Mouse (Mus musculus) heart, adult 11 months (tissue): ENCODE results near the gene Mtx2.

Experiments used
- DNase-seq: peaks from one replicate; pipeline ENCODE4 v3.0.0; 2022

The Mtx2 gene

GRCm38 (mm10) chr2:74825730-74826430, at the start of gene Mtx2:
Mtx2 (plus strand) TSS chr2:74825803.
- DNase-seq = peak; percentile 96

- DNase-seq = no peak
These were observed 47.9 kb upstream of the Mtx2 start for GRCm38 (mm10) chr2:74777536-74778275.

DNA sequence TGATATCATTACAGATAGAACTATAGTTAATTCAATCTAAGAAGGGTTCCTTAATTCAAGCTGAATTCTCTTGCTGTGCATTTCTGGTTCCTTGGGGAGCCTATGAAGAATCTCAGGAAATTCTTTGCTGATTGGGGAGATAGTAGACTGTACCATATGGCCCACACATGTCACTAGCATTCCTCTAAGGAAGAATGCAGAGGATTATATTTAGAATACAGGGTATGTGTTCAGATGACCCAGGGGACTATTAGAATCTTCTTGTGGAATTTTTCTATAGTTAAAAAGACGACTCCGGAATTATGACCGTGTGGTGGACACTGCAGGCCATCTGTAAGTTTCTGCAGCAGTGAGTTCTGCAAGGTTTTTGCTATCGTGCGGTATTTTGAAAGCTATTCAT, 44.2 kb upstream of the Mtx2 start:
- no peak for DNase-seq

GRCm38 (mm10) chr2:74795531-74795930, 30.1 kb upstream of the Mtx2 start:
- peak; percentile 93 for DNase-seq

GRCm38 (mm10) chr2:74808431-74808830, 17.2 kb upstream of the Mtx2 start:
- DNase-seq = peak; percentile 52

DNA sequence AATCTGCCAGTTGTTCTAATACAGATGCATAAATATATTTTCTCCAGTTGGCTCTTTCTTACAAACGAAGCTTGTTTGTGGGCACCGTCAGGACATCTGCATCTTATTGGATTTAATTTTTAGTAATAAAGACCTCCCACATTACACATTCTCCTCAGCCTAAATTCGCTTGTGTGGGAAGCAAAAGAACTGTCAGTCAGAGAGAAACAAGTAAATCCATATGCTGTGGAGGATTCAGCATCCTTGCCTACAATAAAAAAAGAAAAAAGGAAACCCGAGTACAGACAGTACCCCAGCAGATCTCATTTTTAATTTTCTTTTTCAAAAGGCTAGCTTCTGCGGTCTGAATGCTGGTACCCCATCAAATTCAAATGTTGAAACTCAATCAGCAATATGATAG, 2.9 kb upstream of the Mtx2 start:
- DNase-seq = no peak

DNA sequence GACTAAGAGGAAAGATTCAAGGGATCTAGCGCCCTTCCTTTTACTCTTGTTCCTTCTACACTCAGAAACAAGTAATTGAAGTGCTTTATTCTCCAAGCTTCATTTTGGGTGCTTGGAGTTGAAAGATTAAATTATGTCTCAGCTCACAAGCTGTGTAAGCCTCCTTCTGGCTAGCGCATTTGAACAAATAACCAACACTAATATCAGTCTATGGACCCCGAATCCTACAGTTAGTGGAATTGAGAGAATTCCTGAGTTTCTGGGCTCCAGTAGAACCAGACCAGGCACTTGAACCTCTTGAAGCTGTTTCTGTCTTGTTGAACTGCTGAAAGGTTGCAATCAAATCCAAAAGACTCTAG, 253 bp upstream of the Mtx2 start:
- DNase-seq = no peak

- no peak for DNase-seq
These were observed 21.4 kb downstream of the Mtx2 start for GRCm38 (mm10) chr2:74846992-74847391.

DNA sequence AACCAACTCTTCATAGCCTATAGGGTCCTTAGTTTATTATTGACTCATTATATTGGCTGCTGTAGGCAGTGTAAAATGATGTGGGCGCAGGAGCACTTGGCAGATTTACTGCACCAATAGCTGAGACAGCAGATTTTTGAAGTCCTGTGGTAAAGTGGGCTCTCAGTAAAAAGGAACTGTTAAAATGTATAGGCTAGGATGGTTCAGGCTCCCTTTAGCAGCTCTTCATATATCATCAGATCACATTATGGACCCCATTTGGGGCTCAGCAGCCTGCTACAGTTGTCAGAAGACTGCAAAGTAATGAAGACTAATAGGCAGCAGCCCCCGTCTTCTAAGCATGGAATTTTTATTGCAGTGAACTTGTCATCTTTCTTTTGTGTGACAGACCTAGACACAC, 21.9 kb downstream of the Mtx2 start:
- DNase-seq = no peak

DNA sequence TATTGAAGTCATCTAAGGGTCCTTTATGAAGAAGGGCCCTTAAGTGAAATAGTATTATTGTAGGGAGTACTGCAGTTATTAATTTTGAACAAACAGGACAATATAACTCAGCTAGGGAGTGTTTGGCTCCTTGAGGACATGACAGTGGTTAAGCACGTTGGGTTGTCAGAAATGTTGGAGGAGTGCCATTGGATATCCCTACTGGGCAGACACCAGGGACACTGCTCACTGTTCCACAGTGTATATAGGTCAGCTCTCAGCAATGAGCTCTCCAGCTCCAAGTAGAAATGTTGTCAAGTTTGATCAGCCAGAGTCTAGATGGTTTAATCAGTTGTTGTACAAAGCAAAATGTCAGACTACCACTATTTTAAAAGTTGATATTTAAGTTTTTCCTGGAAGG, 24.4 kb downstream of the Mtx2 start:
- peak; percentile 91 for DNase-seq

DNA sequence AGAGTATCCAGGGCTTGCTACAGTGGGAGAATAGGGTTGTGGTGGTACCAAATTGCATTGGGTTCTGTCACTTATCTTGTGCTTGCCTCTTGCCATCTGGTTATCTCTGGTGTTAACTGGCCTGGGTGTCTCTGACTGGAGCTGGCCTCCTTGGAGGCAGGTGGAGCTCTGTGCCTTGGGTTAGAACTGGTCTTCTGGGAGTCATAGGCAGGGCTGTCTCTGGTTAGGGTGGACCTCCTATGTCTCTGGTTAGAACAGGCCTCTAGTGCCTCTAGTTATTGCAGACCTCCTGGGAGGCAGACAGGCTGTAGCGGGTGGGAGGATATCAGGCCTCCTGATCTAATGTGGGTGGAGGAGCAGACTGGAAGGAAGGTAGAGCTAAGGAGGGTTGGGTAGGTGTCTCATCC, 36.5 kb downstream of the Mtx2 start:
- DNase-seq = no peak

- DNase-seq = no peak
These were observed 39.8 kb downstream of the Mtx2 start for GRCm38 (mm10) chr2:74865414-74865813.

DNA sequence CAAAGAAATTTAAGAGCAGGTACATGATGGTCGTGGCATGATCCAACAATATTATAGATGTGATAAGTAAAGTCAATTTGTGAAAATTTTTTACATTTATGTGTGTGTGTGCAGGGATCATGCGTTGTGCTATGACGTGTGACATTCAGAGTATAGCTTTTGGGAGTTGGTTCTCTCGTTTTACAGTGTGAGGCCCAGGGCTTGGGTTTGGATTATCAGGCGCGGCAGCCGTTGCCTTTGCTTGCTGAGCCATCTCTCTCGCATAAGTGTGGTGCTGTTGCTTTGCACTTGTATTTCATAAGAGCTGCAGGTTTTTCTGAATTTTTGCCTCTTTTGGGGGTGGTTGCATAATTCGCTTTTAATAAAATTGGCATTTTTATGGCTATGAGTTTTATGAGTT, 48.4 kb downstream of the Mtx2 start:
- no peak for DNase-seq

GRCm38 (mm10) chr2:74884357-74884756, 58.8 kb downstream of the Mtx2 start:
- DNase-seq = no peak

DNA sequence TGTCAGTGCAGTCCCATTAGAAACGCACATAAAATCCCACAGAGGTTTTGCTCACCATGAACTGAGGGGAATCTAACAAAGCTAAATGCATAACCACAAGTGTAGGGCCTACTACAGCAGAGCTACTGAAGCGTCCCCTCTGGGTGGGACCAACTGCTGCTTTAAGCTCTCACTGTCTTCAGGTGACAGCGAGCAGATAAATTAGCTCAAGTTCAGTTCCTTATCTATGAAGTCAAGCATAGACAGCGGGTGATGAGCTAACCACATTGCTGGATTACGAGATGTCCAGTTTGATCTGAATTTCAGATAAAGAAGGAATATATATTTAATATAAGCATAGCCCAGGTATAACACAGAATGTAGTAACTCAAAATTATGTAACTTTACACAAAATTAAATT, 66.3 kb downstream of the Mtx2 start:
- DNase-seq = no peak

- DNase-seq = no peak
These were observed 67.4 kb downstream of the Mtx2 start for GRCm38 (mm10) chr2:74892881-74893615.

DNA sequence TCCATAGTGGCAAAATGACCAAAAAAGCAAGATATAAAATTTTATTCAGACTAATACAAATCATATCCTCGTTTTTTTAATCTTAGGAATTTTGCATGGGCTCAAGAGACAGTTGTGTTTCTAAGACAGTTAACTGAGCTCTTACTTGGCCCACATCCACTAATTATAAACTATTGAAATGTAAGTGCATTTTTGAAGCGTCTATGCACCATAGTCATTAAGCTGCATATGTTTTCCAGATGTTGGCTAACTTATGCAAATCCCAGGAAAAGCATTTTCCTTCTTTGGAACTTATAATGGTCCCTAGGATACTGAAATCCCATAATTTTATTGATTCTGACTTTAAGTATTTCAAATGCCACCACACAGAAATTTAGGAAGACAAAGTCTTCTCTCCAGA, 68.5 kb downstream of the Mtx2 start:
- DNase-seq = no peak

- DNase-seq = no peak
These were observed 74.4 kb downstream of the Mtx2 start for GRCm38 (mm10) chr2:74899973-74900372.

- no peak for DNase-seq
These were observed 76.2 kb downstream of the Mtx2 start for GRCm38 (mm10) chr2:74901764-74902295.

- peak; percentile 99 for DNase-seq
These were observed 82.0 kb downstream of the Mtx2 start for GRCm38 (mm10) chr2:74907368-74908291.

- no peak for DNase-seq
These were observed 86.4 kb downstream of the Mtx2 start for GRCm38 (mm10) chr2:74912031-74912430.

GRCm38 (mm10) chr2:74917880-74918537, 92.4 kb downstream of the Mtx2 start:
- peak; percentile 24 for DNase-seq
